Mouse (Mus musculus) layer of hippocampus, postnatal 36 days (tissue): Measurements from ENCODE around the gene Cacna1f. TPM values are rescaled to one million over a fixed set of nuclear protein-coding genes. Genes with fewer than 3 reads are reported as not detected.
A peak's percentile ranks its signal among the peaks of the same experiment; 100 is the strongest.

Source experiments
- DNase-seq, 2 experiments: peaks; one replicate each; pipeline ENCODE4 v3.0.0; 2022
- total RNA-seq, 2 experiments: library from RNA; stranded (reverse); gene quantifications; 2 replicates each; pipeline ENCODE4 v1.2.3; 2021

The Cacna1f gene
- not detected for total RNA-seq

GRCm38 (mm10) chrX:7606783-7607182 is at the start of gene Cacna1f:
Cacna1f (plus strand) TSS chrX:7607083.
- no peak for DNase-seq

- DNase-seq = no peak
These were observed 43.8 kb upstream of the Cacna1f start for GRCm38 (mm10) chrX:7563076-7563475.

GRCm38 (mm10) chrX:7566352-7566751 is 40.5 kb upstream of the Cacna1f start:
- DNase-seq = no peak

- no peak for DNase-seq
These were observed 39.4 kb upstream of the Cacna1f start for GRCm38 (mm10) chrX:7567491-7567890.

GRCm38 (mm10) chrX:7570481-7571175 is 36.3 kb upstream of the Cacna1f start:
- no peak for DNase-seq

GRCm38 (mm10) chrX:7571565-7572136 is 35.2 kb upstream of the Cacna1f start:
- DNase-seq = no peak

GRCm38 (mm10) chrX:7572466-7572865 is 34.4 kb upstream of the Cacna1f start:
- DNase-seq = no peak

- no peak for DNase-seq
These were observed 33.5 kb upstream of the Cacna1f start, which contains the start of gene Foxp3 for GRCm38 (mm10) chrX:7573176-7574086. Foxp3 (plus strand) TSS chrX:7573644.

- DNase-seq = peak; percentile 93 to 95
These were observed 32.6 kb upstream of the Cacna1f start, which contains the start of gene Ppp1r3f for GRCm38 (mm10) chrX:7574087-7574884. Ppp1r3f (minus strand) TSS chrX:7574283.

- no peak for DNase-seq
These were observed 32.0 kb upstream of the Cacna1f start for GRCm38 (mm10) chrX:7574885-7575231.

GRCm38 (mm10) chrX:7581151-7581550 is 25.7 kb upstream of the Cacna1f start:
- DNase-seq = peak in 1 of 2 experiments; percentile 16

- DNase-seq = no peak
These were observed 23.0 kb upstream of the Cacna1f start for GRCm38 (mm10) chrX:7583881-7584280.

- no peak for DNase-seq
These were observed 20.5 kb upstream of the Cacna1f start for GRCm38 (mm10) chrX:7586356-7586755.

GRCm38 (mm10) chrX:7595371-7595770 is 11.5 kb upstream of the Cacna1f start:
- no peak for DNase-seq

- DNase-seq = no peak
These were observed 2.9 kb upstream of the Cacna1f start for GRCm38 (mm10) chrX:7604004-7604403.

- peak; percentile 78 to 81 for DNase-seq
These were observed 1.9 kb upstream of the Cacna1f start, which contains the start of gene Ccdc22 for GRCm38 (mm10) chrX:7604879-7605574. Ccdc22 (minus strand) TSS chrX:7605517.

GRCm38 (mm10) chrX:7605575-7605941 is 1.3 kb upstream of the Cacna1f start:
- DNase-seq = no peak

- no peak for DNase-seq
These were observed 3.2 kb downstream of the Cacna1f start for GRCm38 (mm10) chrX:7610035-7610434.

- peak in 1 of 2 experiments; percentile 22 for DNase-seq
These were observed 3.8 kb downstream of the Cacna1f start for GRCm38 (mm10) chrX:7610536-7611258.

- no peak for DNase-seq
These were observed 11.1 kb downstream of the Cacna1f start for GRCm38 (mm10) chrX:7617889-7618551.
